Mouse (Mus musculus): Measurements from ENCODE around the gene Prn.

DNA sequence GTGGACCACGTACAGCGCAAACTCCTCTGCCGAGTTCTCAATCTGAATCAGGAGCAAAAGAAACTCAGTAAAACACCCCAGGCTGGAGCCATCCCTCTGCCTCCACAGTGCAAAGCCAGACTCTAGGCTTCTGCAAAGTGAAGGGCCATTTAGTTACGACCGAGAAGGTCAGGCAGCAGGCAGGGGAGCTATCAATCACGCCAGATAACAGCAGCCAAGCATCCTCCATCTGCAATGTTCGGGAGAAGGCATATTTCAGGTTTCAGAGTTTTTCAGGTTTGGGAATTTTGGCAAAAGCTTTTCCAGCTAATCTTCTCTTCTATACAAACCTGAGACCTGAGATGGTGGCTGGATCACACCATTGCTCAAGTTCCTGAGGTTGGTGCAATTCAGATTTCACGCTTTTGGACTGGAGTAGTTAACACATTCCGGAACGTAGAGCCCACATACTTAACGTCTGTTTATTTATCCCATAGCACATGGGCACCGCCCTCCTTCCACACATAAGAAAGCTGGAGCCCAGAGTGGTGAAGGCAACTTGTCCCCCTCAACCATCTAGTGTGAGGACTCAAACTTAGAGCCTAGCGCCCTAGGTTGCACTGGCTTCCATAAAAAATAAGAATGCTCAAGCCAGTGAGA, 92.1 kb downstream of the Prn start:
- TF ChIP-seq CTCF (IDR thresholded peaks at IDR 0.05; ENCODE audit: extremely low read depth, insufficient read depth, low read length) (no peak), POLR2A (IDR thresholded peaks at IDR 0.05; ENCODE audit: extremely low read depth, insufficient read depth, low read length) (no peak)
